Mouse (Mus musculus) heart, embryonic 16.5 days (tissue): ENCODE data around the gene Krt222. TPM values are rescaled to one million over a fixed set of nuclear protein-coding genes. Genes with fewer than 3 reads are reported as not detected.
"Not testable (repeated sequence)": the region's sequence is repeated elsewhere in the genome, so short reads cannot be mapped to it uniquely, and the experiment has no call there.

Source experiments
- ATAC-seq: fragments of 200-750 bp; cut with Nextera tagmentation; replicated peaks from 2 replicates; pipeline ENCODE4 v1.8.0; 2017; ENCODE audit warnings: moderate number of reproducible peaks; ENCODE audit not compliant: insufficient read depth, low FRiP score; ENCODE audit errors: extremely low read depth
- H3K27ac ChIP-seq: fragments of 300-500 bp; sonication (generic); 2 replicates; pipeline ENCODE4 v1.5.1; 2014; ENCODE audit warnings: mild to moderate bottlenecking, low read length, control low read depth, moderate library complexity
- H3K27me3 ChIP-seq: fragments of 300-500 bp; sonication (generic); 2 replicates; pipeline ENCODE4 v1.6.1; 2014; ENCODE audit warnings: low read length, mixed read lengths; ENCODE audit not compliant: control insufficient read depth, insufficient read depth
- H3K36me3 ChIP-seq: fragments of 300-500 bp; sonication (generic); 2 replicates; pipeline ENCODE4 v1.6.1; 2014; ENCODE audit not compliant: control insufficient read depth, insufficient read depth
- H3K4me1 ChIP-seq: fragments of 300-500 bp; sonication (generic); 2 replicates; pipeline ENCODE4 v1.6.1; 2014; ENCODE audit warnings: low read length, mixed read lengths; ENCODE audit not compliant: control insufficient read depth, insufficient read depth
- H3K4me2 ChIP-seq: fragments of 300-500 bp; sonication (generic); 2 replicates; pipeline ENCODE4 v1.6.1; 2014; ENCODE audit warnings: low read depth, mild to moderate bottlenecking, control low read depth, low read length
- H3K4me3 ChIP-seq: fragments of 300-500 bp; sonication (generic); 2 replicates; pipeline ENCODE4 v1.5.1; 2014; ENCODE audit warnings: mild to moderate bottlenecking, control low read depth, low read length
- H3K9ac ChIP-seq: fragments of 300-500 bp; sonication (generic); 2 replicates; pipeline ENCODE4 v1.6.1; 2014; ENCODE audit warnings: low read length, control low read depth
- H3K9me3 ChIP-seq: fragments of 300-500 bp; sonication (generic); replicated peaks from 2 replicates; pipeline ENCODE4 v1.6.1; 2016; ENCODE audit warnings: low read length; ENCODE audit not compliant: control insufficient read depth
- WGBS: fragments of 180-500 bp; shearing (Covaris S2); extraction: QIAGEN DNeasy Blood & Tissue Kit; methylation state at CpG from one replicate; pipeline ENCODE4 v1.1.7; 2014; 5-methylcytosine and 5-hydroxymethylcytosine counted together
- polyA plus RNA-seq: library from polyadenylated mRNA; unstranded; fragments of >200 nt; fragmentation: Nextera tagmentation; extraction: Ambion mirVana; gene quantifications from 2 replicates; pipeline ENCODE4 v1.2.1, GENCODE M21; 2015

The Krt222 gene
- polyA plus RNA-seq, 1 experiment from 2014 or later, result 4.5 TPM

- ATAC-seq, result no peak
- Histone ChIP-seq H3K4me3 (no peak overlapping the region), H3K9me3 (no peaks in the 10 kb centered on the region), H3K27me3 (no peaks in the 10 kb centered on the region), H3K4me1 (no peaks in the 10 kb centered on the region), H3K36me3 (no peaks in the 10 kb centered on the region), H3K27ac (no peak overlapping the region), H3K9ac (no peak overlapping the region), H3K4me2 (no peak overlapping the region)
- WGBS, result 60% methylated on average over 4 of the region's 4 CpGs
These were observed 5.2 kb upstream of the Krt222 start for GRCm38 (mm10) chr11:99249115-99249514.

- H3K9ac ChIP-seq, result no peak overlapping the region
- ATAC-seq, result no peak
These were observed 4.0 kb upstream of the Krt222 start for GRCm38 (mm10) chr11:99247916-99248315.

GRCm38 (mm10) chr11:99244519-99244918, 634 bp upstream of the Krt222 start:
- H3K9me3 ChIP-seq, H3K27me3 ChIP-seq, H3K4me1 ChIP-seq, H3K9ac ChIP-seq, H3K4me3 ChIP-seq, H3K4me2 ChIP-seq, H3K36me3 ChIP-seq, H3K27ac ChIP-seq, ATAC-seq: not testable (repeated sequence)
- WGBS, result 55% methylated on average over 3 of the region's 3 CpGs

More at GRCm38 (mm10) chr11:99247916-99248315, 4.0 kb upstream of the Krt222 start:
- Histone ChIP-seq H3K36me3 (no peaks in the 10 kb centered on the region), H3K4me2 (no peak overlapping the region), H3K4me1 (peaks cover 4% of the 10 kb centered on the region), H3K27me3 (no peaks in the 10 kb centered on the region), H3K4me3 (no peak overlapping the region), H3K9me3 (no peaks in the 10 kb centered on the region), H3K27ac (no peak overlapping the region)
- 91% methylated on average over 4 of the region's 4 CpGs for WGBS

GRCm38 (mm10) chr11:99243200-99243819, 575 bp downstream of the Krt222 start:
- peak overlapping the region; percentile 65 for H3K9ac ChIP-seq
- peak overlapping the region; percentile 43; the same call in 1 of the 2 replicates for H3K27ac ChIP-seq
- ATAC-seq, result no peak
- WGBS, result 52% methylated on average over 3 of the region's 3 CpGs
- peak overlapping the region; percentile 58 for H3K4me3 ChIP-seq
- H3K36me3 ChIP-seq, result no peaks in the 10 kb centered on the region
- peak overlapping the region; percentile 57 for H3K4me2 ChIP-seq
- no peaks in the 10 kb centered on the region for H3K9me3 ChIP-seq
- peaks cover 4% of the 10 kb centered on the region for H3K4me1 ChIP-seq
- H3K27me3 ChIP-seq, result no peaks in the 10 kb centered on the region

- Histone ChIP-seq H3K9me3 (no peaks in the 10 kb centered on the region), H3K36me3 (no peaks in the 10 kb centered on the region), H3K27ac (no peak overlapping the region), H3K9ac (no peak overlapping the region), H3K4me1 (peaks cover 4% of the 10 kb centered on the region), H3K4me2 (no peak overlapping the region), H3K27me3 (no peaks in the 10 kb centered on the region), H3K4me3 (no peak overlapping the region)
- ATAC-seq, result no peak
- WGBS, result 57% methylated on average over 5 of the region's 5 CpGs
These were observed 1.8 kb downstream of the Krt222 start for GRCm38 (mm10) chr11:99242056-99242455.

GRCm38 (mm10) chr11:99238468-99238867, 5.4 kb downstream of the Krt222 start:
- no peak overlapping the region for H3K27ac ChIP-seq
- ATAC-seq, result no peak
- no peaks in the 10 kb centered on the region for H3K27me3 ChIP-seq
- no peak overlapping the region for H3K9ac ChIP-seq
- no peaks in the 10 kb centered on the region for H3K9me3 ChIP-seq
- H3K36me3 ChIP-seq, result no peaks in the 10 kb centered on the region
- H3K4me2 ChIP-seq, result peak overlapping the region; percentile 27; the same call in 1 of the 2 replicates
- 29% methylated on average over 14 of the region's 14 CpGs for WGBS
- H3K4me1 ChIP-seq, result peaks cover 2% of the 10 kb centered on the region; the same call in 1 of the 2 replicates
- no peak overlapping the region for H3K4me3 ChIP-seq

GRCm38 (mm10) chr11:99231049-99231816, 12.7 kb downstream of the Krt222 start:
- ATAC-seq, result 0 out of 2 replicates have a peak, but pooled peaks have one; percentile 29
- peak overlapping the region; percentile 82 for H3K4me3 ChIP-seq
- 21% methylated on average over 15 of the region's 15 CpGs for WGBS
- H3K27me3 ChIP-seq, result no peaks in the 10 kb centered on the region
- H3K9ac ChIP-seq, result peak overlapping the region; percentile 97
- H3K27ac ChIP-seq, result peak overlapping the region; percentile 99
- H3K36me3 ChIP-seq, result peaks cover 10% of the 10 kb centered on the region
- no peaks in the 10 kb centered on the region for H3K9me3 ChIP-seq
- peak overlapping the region; percentile 68 for H3K4me2 ChIP-seq
- H3K4me1 ChIP-seq, result peaks cover 14% of the 10 kb centered on the region

GRCm38 (mm10) chr11:99230261-99231048, 13.4 kb downstream of the Krt222 start, which contains the start of gene Smarce1:
Smarce1 (minus strand) TSS chr11:99231017.
- WGBS, result under 1% methylated on average over 86 of the region's 87 CpGs
- peak within 1 kb of the TSS; percentile 90 for H3K4me2 ChIP-seq
- H3K9me3 ChIP-seq, result no peaks in the 10 kb centered on the region
- H3K27me3 ChIP-seq, result no peaks in the 10 kb centered on the region
- H3K27ac ChIP-seq, result peak within 1 kb of the TSS; percentile 99
- H3K4me3 ChIP-seq, result peak within 1 kb of the TSS; percentile 82
- peak within 1 kb of the TSS; percentile 97 for H3K9ac ChIP-seq
- peaks cover 14% of the 10 kb centered on the region for H3K36me3 ChIP-seq
- ATAC-seq, result peak; percentile 84
- H3K4me1 ChIP-seq, result peaks cover 14% of the 10 kb centered on the region
